Comparison of ENCODE assay signal across 8 mouse cellular contexts in genomic region chr4:119247462-119248235, GRCm38 (mm10). TPM values are rescaled to one million over a fixed set of nuclear protein-coding genes. Genes with fewer than 3 reads are reported as not detected.
DNase-seq lines count a peak whose midpoint lies in the region; ATAC-seq and TF ChIP-seq lines count a peak whose summit lies in the region.
"Had no signal": no experiment of that assay in that cellular context is flagged by ENCODE, and none has a peak within 500 bp of the region (broad histone marks: within the 10 kb centered on the region; RNA-seq: fewer than 3 reads in every experiment).

No protein-coding gene starts in this region.

- H3K9ac ChIP-seq in hindbrain, embryonic 15.5 days = no peak overlapping the region

- DNase-seq in R1 (ENCODE audit: low read depth, low spot score) = peak; percentile 94
- DNase-seq in cerebellum, postnatal 25 days = peak; percentile 58 to 72
- peak; percentile 55 to 57 for DNase-seq in gastrocnemius, adult 8-10 months (ENCODE audit: low spot score in 2 of 2)
- DNase-seq in left cerebral cortex, adult 8-10 months (ENCODE audit: low spot score in 2 of 2) = peak; percentile 43 to 65
- peak; percentile 70 for DNase-seq in midbrain, embryonic 10.5 days (ENCODE audit: low spot score)

- no peak for TF ChIP-seq POLR2A in small intestine, adult 2 months (IDR thresholded peaks at IDR 0.05; ENCODE audit: low read depth, low read length)

- 25% methylated on average over 13 of the region's 13 CpGs for WGBS in hindbrain, embryonic 15.5 days
- WGBS in midbrain, embryonic 10.5 days = 22% methylated on average over 13 of the region's 13 CpGs
- whole genome bisulfite sequencing in small intestine, adult 2 months = 36% methylated on average over 13 of the region's 13 CpGs

- H3K4me1 ChIP-seq in hindbrain, embryonic 15.5 days (replicated peaks) = peaks cover 8% of the 10 kb centered on the region; the same call in 1 of the 2 replicates
- peaks cover 25% of the 10 kb centered on the region for H3K4me1 ChIP-seq in midbrain, embryonic 10.5 days
- no peaks in the 10 kb centered on the region; the same call in 1 of the 2 replicates for H3K4me1 ChIP-seq in small intestine, adult 2 months (ENCODE audit: control insufficient read depth, insufficient read depth, insufficient read length, low read length)

- TF ChIP-seq CTCF in small intestine, adult 2 months (IDR thresholded peaks at IDR 0.05; ENCODE audit: extremely low read depth, insufficient read length, insufficient replicate concordance, low read depth, low read length) = peak; percentile 78

- peaks cover 11% of the 10 kb centered on the region; the same call in 1 of the 2 replicates for H3K36me3 ChIP-seq in hindbrain, embryonic 15.5 days
- H3K36me3 ChIP-seq in midbrain, embryonic 10.5 days = peaks cover 48% of the 10 kb centered on the region
- no peaks in the 10 kb centered on the region for H3K36me3 ChIP-seq in small intestine, adult 2 months (ENCODE audit: control insufficient read depth, insufficient read depth, low read length)

- no peak overlapping the region for H3K27ac ChIP-seq in hindbrain, embryonic 15.5 days (replicated peaks)
- H3K27ac ChIP-seq in midbrain, embryonic 10.5 days (replicated peaks) = peak overlapping the region; percentile 73
- H3K27ac ChIP-seq in small intestine, adult 2 months (ENCODE audit: insufficient read depth, low read depth, low read length) = no peak overlapping the region

- H3K4me3 ChIP-seq in hindbrain, embryonic 15.5 days = no peak overlapping the region
- H3K4me3 ChIP-seq in midbrain, embryonic 10.5 days = peak overlapping the region; percentile 28
- H3K4me3 ChIP-seq in small intestine, adult 2 months (ENCODE audit: low read depth, low read length) = no peak overlapping the region

- no peaks in the 10 kb centered on the region for H3K9me3 ChIP-seq in hindbrain, embryonic 15.5 days
- no peaks in the 10 kb centered on the region for H3K9me3 ChIP-seq in midbrain, embryonic 10.5 days (replicated peaks)
- H3K9me3 ChIP-seq: megakaryocyte, embryonic 14.5 days had no signal

- peak; percentile 63; the same call in 1 of the 2 replicates for ATAC-seq in hindbrain, embryonic 15.5 days (ENCODE audit: low FRiP score, low read depth)

- H3K4me2 ChIP-seq in hindbrain, embryonic 15.5 days = no peak overlapping the region

- H3K27me3 ChIP-seq in hindbrain, embryonic 15.5 days = no peaks in the 10 kb centered on the region
- no peaks in the 10 kb centered on the region for H3K27me3 ChIP-seq in midbrain, embryonic 10.5 days (ENCODE audit: low read depth, poor library complexity, severe bottlenecking)
- no peaks in the 10 kb centered on the region for H3K27me3 ChIP-seq in small intestine, adult 2 months (ENCODE audit: control insufficient read depth, insufficient read depth, low read length)

RNA-seq across cellular contexts. Expression of gene Cldn19, which starts 7.6 kb away (rescaled TPM):
- total RNA-seq in gastrocnemius, adult 8-10 months (2022) = 1 to 10 TPM in 2 of 4 experiments, under 1 TPM in 2; 0.46 to 1.1 (median 0.95) TPM
- 0.80 and 1.2 TPM in 2 replicates for polyA plus RNA-seq in hindbrain, embryonic 15.5 days (2015; fragmentation: Nextera tagmentation; extraction: Ambion mirVana)
- under 1 TPM in 3 of 4 experiments, not detected in 1; 0.13 to 0.60 (median 0.53) TPM for total RNA-seq in left cerebral cortex, adult 8-10 months (2022)
- 0.12 and 0.17 TPM in 2 replicates for polyA plus RNA-seq in midbrain, embryonic 10.5 days (2016; fragmentation: Nextera tagmentation; extraction: Ambion mirVana)
- not detected in 2 replicates for polyA plus RNA-seq in small intestine, adult 2 months (2012; rRNA removed)

RNA-seq across cellular contexts. Expression of gene P3h1, which starts 14.9 kb away (rescaled TPM):
- total RNA-seq in gastrocnemius, adult 8-10 months (2022) = 10 to 100 TPM; 10.6 to 12.0 (median 11.1) TPM
- 11.6 and 12.0 TPM in 2 replicates for polyA plus RNA-seq in hindbrain, embryonic 15.5 days (2015; fragmentation: Nextera tagmentation; extraction: Ambion mirVana)
- total RNA-seq in left cerebral cortex, adult 8-10 months (2022) = 1 to 10 TPM; 7.0 to 8.9 (median 8.0) TPM
- 15.9 and 19.1 TPM in 2 replicates for polyA plus RNA-seq in midbrain, embryonic 10.5 days (2016; fragmentation: Nextera tagmentation; extraction: Ambion mirVana)
- 4.4 and 6.3 TPM in 2 replicates for polyA plus RNA-seq in small intestine, adult 2 months (2012; rRNA removed)

RNA-seq across cellular contexts. Expression of gene AU022252, which starts 15.1 kb away (rescaled TPM):
- 10 to 100 TPM; 29.7 to 35.6 (median 31.5) TPM for total RNA-seq in gastrocnemius, adult 8-10 months (2022)
- 28.7 and 29.4 TPM in 2 replicates for polyA plus RNA-seq in hindbrain, embryonic 15.5 days (2015; fragmentation: Nextera tagmentation; extraction: Ambion mirVana)
- 10 to 100 TPM; 21.6 to 30.7 (median 28.2) TPM for total RNA-seq in left cerebral cortex, adult 8-10 months (2022)
- polyA plus RNA-seq in midbrain, embryonic 10.5 days (2016; fragmentation: Nextera tagmentation; extraction: Ambion mirVana) = 37.3 and 41.3 TPM in 2 replicates
- 1.9 and 2.0 TPM in 2 replicates for polyA plus RNA-seq in small intestine, adult 2 months (2012; rRNA removed)

RNA-seq across cellular contexts. Expression of gene Tmem269, which starts 29.6 kb away (rescaled TPM):
- under 1 TPM in 1 of 4 experiments, not detected in 3; 0.24 TPM for total RNA-seq in gastrocnemius, adult 8-10 months (2022)
- polyA plus RNA-seq in hindbrain, embryonic 15.5 days (2015; fragmentation: Nextera tagmentation; extraction: Ambion mirVana) = 0.16 TPM in 2 replicates
- total RNA-seq in left cerebral cortex, adult 8-10 months (2022) = under 1 TPM; 0.37 to 0.72 (median 0.55) TPM
- 0.09 TPM in 1 of 2 replicates, not detected in the other for polyA plus RNA-seq in midbrain, embryonic 10.5 days (2016; fragmentation: Nextera tagmentation; extraction: Ambion mirVana)
- polyA plus RNA-seq in small intestine, adult 2 months (2012; rRNA removed) = 0.09 TPM in 1 of 2 replicates, not detected in the other

RNA-seq across cellular contexts. Expression of gene Ybx1, which starts 46.8 kb away (rescaled TPM):
- total RNA-seq in gastrocnemius, adult 8-10 months (2022) = 100 to 1,000 TPM; 604 to 694 (median 660) TPM
- 891 and 932 TPM in 2 replicates for polyA plus RNA-seq in hindbrain, embryonic 15.5 days (2015; fragmentation: Nextera tagmentation; extraction: Ambion mirVana)
- 100 to 1,000 TPM; 177 to 201 (median 189) TPM for total RNA-seq in left cerebral cortex, adult 8-10 months (2022)
- 1,019 and 1,063 TPM in 2 replicates for polyA plus RNA-seq in midbrain, embryonic 10.5 days (2016; fragmentation: Nextera tagmentation; extraction: Ambion mirVana)
- polyA plus RNA-seq in small intestine, adult 2 months (2012; rRNA removed) = 202 and 242 TPM in 2 replicates
